Mouse (Mus musculus): Measurements from ENCODE around the gene Nsg1. TPM values are rescaled to one million over a fixed set of nuclear protein-coding genes. Genes with fewer than 3 reads are reported as not detected.

Gene Nsg1
- total RNA-seq, 2 experiments from 2014 or later: 417 to 506 TPM

DNA sequence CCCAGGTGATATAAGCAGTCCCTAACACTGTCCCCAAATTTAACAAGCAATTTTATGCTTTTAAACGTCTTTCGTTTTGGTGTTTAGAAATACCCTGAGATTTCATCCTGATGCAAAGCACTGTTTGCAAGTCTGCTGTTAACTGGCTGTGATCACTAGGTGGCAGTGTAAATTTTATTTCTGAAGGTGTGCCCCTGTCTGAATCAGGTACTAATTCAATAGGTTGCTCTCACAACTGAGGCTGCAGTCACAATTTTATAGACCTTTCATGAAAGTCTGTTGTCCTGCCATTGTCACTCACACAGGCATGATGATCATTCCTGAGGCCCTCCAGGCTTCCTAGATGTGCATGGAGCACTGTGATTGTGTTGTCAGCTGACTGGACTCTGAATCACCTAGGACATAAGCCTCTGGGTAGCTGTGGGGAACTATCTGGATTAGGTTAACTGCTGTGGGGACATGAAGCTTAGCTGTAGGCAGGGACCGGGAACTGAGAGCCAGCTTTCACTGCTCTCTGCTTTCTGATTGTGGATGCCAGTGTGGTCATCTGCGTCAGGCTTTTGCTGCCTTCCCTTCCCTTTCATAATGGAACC, 62.1 kb downstream of the Nsg1 start:
- Histone ChIP-seq H3K27ac (no peak overlapping the region), H3K4me3 (no peak overlapping the region)
- peak; percentile 62 for TF ChIP-seq CTCF (IDR thresholded peaks at IDR 0.05)
- intact Hi-C loops (cut with DNase I): loop anchor here (1.0 kb wide), 1 partner anchor 100 kb away; no protein-coding TSS in a partner anchor
- no peak for DNase-seq (ENCODE audit: extremely low spot score in 1 of 2, low spot score in 2 of 2)

GRCm38 (mm10) chr5:38094331-38094730, 65.4 kb downstream of the Nsg1 start:
- intact Hi-C loops (cut with DNase I): loop anchor here (5.0 kb wide), 1 partner anchor 797 kb away; no protein-coding TSS in a partner anchor

DNA sequence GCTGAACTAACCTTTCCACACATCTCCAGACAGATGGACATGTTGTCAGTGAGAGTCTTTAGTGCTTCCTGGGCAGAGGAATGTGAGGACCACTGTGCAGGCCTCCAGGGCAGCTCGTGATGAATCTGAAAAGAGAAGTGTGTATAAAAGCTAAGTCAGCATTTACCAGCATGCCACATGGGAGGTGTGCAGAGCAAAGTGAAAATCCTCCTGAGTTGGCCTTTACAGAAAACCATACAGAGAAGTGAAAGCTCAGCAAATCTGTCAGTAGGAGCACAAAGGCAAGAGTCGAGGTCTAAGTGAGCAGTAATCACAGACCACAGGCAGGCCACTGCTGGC, 67.8 kb downstream of the Nsg1 start:
- DNase-seq (ENCODE audit: extremely low spot score in 1 of 2, low spot score in 2 of 2): no peak
- intact Hi-C loops (cut with DNase I): loop anchor here (2.0 to 5.0 kb wide), 2 partner anchors 273 to 795 kb away; no protein-coding TSS in a partner anchor
- Histone ChIP-seq H3K4me3 (no peak overlapping the region), H3K27ac (no peak overlapping the region)
- TF ChIP-seq CTCF (IDR thresholded peaks at IDR 0.05): no peak

More at GRCm38 (mm10) chr5:38094331-38094730, 65.4 kb downstream of the Nsg1 start:
- Histone ChIP-seq H3K27ac (no peak overlapping the region), H3K4me3 (no peak overlapping the region)
- no peak for TF ChIP-seq CTCF (IDR thresholded peaks at IDR 0.05)
- DNase-seq (ENCODE audit: extremely low spot score in 1 of 2, low spot score in 2 of 2): no peak

GRCm38 (mm10) chr5:38091046-38091965, 68.4 kb downstream of the Nsg1 start:
- peak; percentile 95 for TF ChIP-seq CTCF (IDR thresholded peaks at IDR 0.05)
- H3K27ac ChIP-seq: no peak overlapping the region
- no peak overlapping the region for H3K4me3 ChIP-seq
- no peak for DNase-seq (ENCODE audit: extremely low spot score in 1 of 2, low spot score in 2 of 2)
- intact Hi-C loops (cut with DNase I): loop anchor here (2.0 to 5.0 kb wide), 2 partner anchors 273 to 794 kb away; no protein-coding TSS in a partner anchor

DNA sequence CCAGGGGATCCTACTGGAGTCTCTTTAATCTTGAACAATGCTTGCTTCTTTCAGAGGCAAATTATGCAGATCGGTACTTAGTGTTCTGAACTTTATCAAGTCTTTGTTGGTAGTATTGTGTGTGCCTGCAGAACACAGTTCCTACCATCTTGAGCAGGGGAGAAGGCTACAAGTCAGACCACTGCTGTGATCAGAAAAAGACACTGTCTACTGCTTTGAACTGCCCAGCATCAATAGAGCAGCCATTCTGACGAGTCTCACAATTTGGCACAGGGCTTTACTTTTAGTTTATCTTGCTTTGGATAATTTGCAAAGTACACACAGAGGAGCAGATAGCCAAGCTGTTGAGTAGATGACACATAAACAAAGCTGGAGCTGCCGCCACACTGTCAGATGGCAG, 69.1 kb downstream of the Nsg1 start:
- DNase-seq (ENCODE audit: extremely low spot score in 1 of 2, low spot score in 2 of 2): no peak
- no peak overlapping the region for H3K4me3 ChIP-seq
- intact Hi-C loops (cut with DNase I): loop anchor here (2.0 to 5.0 kb wide), 2 partner anchors 272 to 793 kb away; no protein-coding TSS in a partner anchor
- 0 out of 2 replicates have a peak overlapping the region, but pooled peaks have one; percentile 6 for H3K27ac ChIP-seq
- no peak for TF ChIP-seq CTCF (IDR thresholded peaks at IDR 0.05)

DNA sequence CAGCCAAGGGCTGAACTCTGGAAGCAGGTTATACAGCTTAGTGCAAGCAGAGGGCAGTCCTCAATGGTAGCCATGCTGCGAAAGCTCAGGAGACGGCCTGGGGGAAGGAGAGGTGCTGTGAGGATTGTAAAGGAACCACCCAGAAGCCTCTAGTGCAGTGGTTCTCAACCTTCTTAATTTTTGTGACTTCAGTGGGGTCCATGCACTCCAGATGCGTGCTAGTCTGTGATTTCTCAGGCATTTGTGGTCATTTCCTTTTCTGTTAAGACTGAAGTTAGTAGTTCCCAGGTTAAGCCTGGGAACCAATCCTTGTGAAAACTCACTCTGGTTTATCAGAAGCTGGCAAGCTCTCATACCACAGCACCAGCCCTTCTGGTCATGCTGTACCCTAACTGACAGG, 69.6 kb downstream of the Nsg1 start:
- Histone ChIP-seq H3K27ac (no peak overlapping the region), H3K4me3 (no peak overlapping the region)
- no peak for DNase-seq (ENCODE audit: extremely low spot score in 1 of 2, low spot score in 2 of 2)
- intact Hi-C loops (cut with DNase I): loop anchor here (2.0 to 5.0 kb wide), 2 partner anchors 271 to 793 kb away; no protein-coding TSS in a partner anchor
- no peak for TF ChIP-seq CTCF (IDR thresholded peaks at IDR 0.05)

Other genes starting within 250 kb of the Nsg1 start
- gene Stx18, start 121.2 kb downstream of the Nsg1 start, total RNA-seq (2021): 10 to 100 TPM; 39.2 to 40.9 TPM
- 10 to 100 TPM; 21.1 to 22.9 TPM for gene Zbtb49, start 60.5 kb upstream of the Nsg1 start, total RNA-seq (2021)
- 10 to 100 TPM; 10.7 to 12.1 TPM for gene Lyar, start 60.6 kb upstream of the Nsg1 start, total RNA-seq (2021)
- gene Tmem128, start 100.3 kb upstream of the Nsg1 start, total RNA-seq (2021): 10 to 100 TPM; 30.1 to 34.1 TPM
- gene Otop1, start 116.1 kb upstream of the Nsg1 start, total RNA-seq (2021): not detected
- gene Drd5, start 159.5 kb upstream of the Nsg1 start, total RNA-seq (2021): 1 to 10 TPM; 1.4 to 2.0 TPM

Data from left cerebral cortex, adult 2 months (tissue).